ENCODE assay signal across 23 mouse cellular contexts in genomic region chr7:53608756-53609155, GRCm38 (mm10).
A peak's percentile ranks its signal among the peaks of the same experiment; 100 is the strongest.
DNase-seq lines count a peak whose midpoint lies in the region; ATAC-seq and TF ChIP-seq lines count a peak whose summit lies in the region.
"Had no signal": no experiment of that assay in that cellular context is flagged by ENCODE, and none has a peak within 500 bp of the region (broad histone marks: within the 10 kb centered on the region; RNA-seq: fewer than 3 reads in every experiment).

No protein-coding gene starts in this region.

- 0 out of 2 replicates have a peak overlapping the region, but pooled peaks have one; percentile 23 for H3K27ac ChIP-seq in forebrain, embryonic 15.5 days (replicated peaks)
- H3K27ac ChIP-seq in forebrain, embryonic 12.5 days = no peak overlapping the region
- H3K27ac ChIP-seq: embryonic facial prominence, embryonic 13.5 days; heart, embryonic 10.5 days; hindbrain, embryonic 12.5 days had no signal

- no peak overlapping the region for H3K4me3 ChIP-seq in forebrain, embryonic 15.5 days
- H3K4me3 ChIP-seq in forebrain, embryonic 12.5 days (replicated peaks) = no peak overlapping the region
- H3K4me3 ChIP-seq: embryonic facial prominence, embryonic 13.5 days; heart, embryonic 10.5 days; hindbrain, embryonic 12.5 days had no signal

- POLR2A ChIA-PET in Patski (lab: Charles Lee) = no interaction called here

- no peak overlapping the region for H3K4me2 ChIP-seq in forebrain, embryonic 15.5 days (replicated peaks)
- H3K4me2 ChIP-seq in forebrain, embryonic 12.5 days = no peak overlapping the region
- H3K4me2 ChIP-seq: embryonic facial prominence, embryonic 13.5 days; hindbrain, embryonic 12.5 days had no signal

- no peak for ATAC-seq in forebrain, embryonic 15.5 days (replicated peaks)
- ATAC-seq in forebrain, embryonic 12.5 days (ENCODE audit: low FRiP score) = no peak
- peak; percentile 71 for ATAC-seq in Patski
- ATAC-seq in cerebellum, adult (ENCODE audit: insufficient number of reproducible peaks, low FRiP score, low TSS enrichment) = no peak
- ATAC-seq: hindbrain, embryonic 16.5 days; inflammation-experienced regulatory T-cells, adult 6 months; intestine, postnatal 0 days had no signal

- no peaks in the 10 kb centered on the region for H3K27me3 ChIP-seq in forebrain, embryonic 15.5 days
- H3K27me3 ChIP-seq in forebrain, embryonic 12.5 days = no peaks in the 10 kb centered on the region
- H3K27me3 ChIP-seq in Patski = no peaks in the 10 kb centered on the region
- H3K27me3 ChIP-seq: CH12.LX; embryonic facial prominence, embryonic 13.5 days; hindbrain, embryonic 12.5 days had no signal

- no peaks in the 10 kb centered on the region for H3K36me3 ChIP-seq in forebrain, embryonic 15.5 days
- H3K36me3 ChIP-seq in forebrain, embryonic 12.5 days (replicated peaks) = no peaks in the 10 kb centered on the region
- H3K36me3 ChIP-seq: embryonic facial prominence, embryonic 13.5 days; heart, embryonic 10.5 days; hindbrain, embryonic 12.5 days had no signal

- CTCF ChIA-PET in Patski (lab: Charles Lee) = interaction anchor here (1.9 kb wide), 1 partner anchor 10 kb away, joined by 4 read pairs; no protein-coding TSS in a partner anchor

- DNase-seq in adrenal gland, postnatal 10 days = peak; percentile 1
- DNase-seq in adrenal gland, adult 8-10 months = no peak
- peak; percentile 1 to 3 for DNase-seq in frontal cortex, postnatal 36 days (ENCODE audit: low spot score in 2 of 2)
- no peak for DNase-seq in frontal cortex, postnatal 25 days (ENCODE audit: low spot score in 2 of 2)
- no peak for DNase-seq in Patski (ENCODE audit: low read depth, low spot score)
- DNase-seq: cerebellum, adult 11-12 months; cerebellum, adult 9-10 months; cerebellum, postnatal 25 days; gastrocnemius, postnatal 36 days; heart, adult 11 months; heart, postnatal 10 days; heart, postnatal 4 days; kidney, adult 8-10 months had no signal

- no peaks in the 10 kb centered on the region for H3K4me1 ChIP-seq in forebrain, embryonic 15.5 days
- H3K4me1 ChIP-seq in forebrain, embryonic 12.5 days = no peaks in the 10 kb centered on the region
- H3K4me1 ChIP-seq: heart, embryonic 10.5 days; hindbrain, embryonic 12.5 days had no signal

- no peaks in the 10 kb centered on the region for H3K9me3 ChIP-seq in forebrain, embryonic 15.5 days
- no peaks in the 10 kb centered on the region for H3K9me3 ChIP-seq in forebrain, embryonic 12.5 days
- H3K9me3 ChIP-seq: embryonic facial prominence, embryonic 13.5 days; heart, embryonic 10.5 days; hindbrain, embryonic 12.5 days had no signal

- 69% methylated on average over 3 of the region's 3 CpGs for WGBS in forebrain, embryonic 15.5 days
- WGBS in forebrain, embryonic 12.5 days = 69% methylated on average over 3 of the region's 3 CpGs

- TF ChIP-seq CTCF in Patski (IDR thresholded peaks at IDR 0.05) = no peak

- in situ Hi-C loops in Patski (cut with MboI; ENCODE audit: low pct_unique_long_range_greater_than_20kb) = no loop called here

- H3K9ac ChIP-seq in forebrain, embryonic 15.5 days (replicated peaks) = no peak overlapping the region
- no peak overlapping the region for H3K9ac ChIP-seq in forebrain, embryonic 12.5 days
- H3K9ac ChIP-seq: embryonic facial prominence, embryonic 13.5 days; hindbrain, embryonic 12.5 days had no signal

Comparison
In these comparisons a context has a peak if more than half of its experiments do, and no peak if none do; other contexts are left out.
1. DNase-seq: peak in adrenal gland, postnatal 10 days (single experiment) and frontal cortex, postnatal 36 days (2 of 2); none in adrenal gland, adult 8-10 months (single experiment), frontal cortex, postnatal 25 days (0 of 2) and Patski (single experiment).